Mouse (Mus musculus) kidney, postnatal 10 days (tissue): ENCODE data around the gene Apoa1.
A peak's percentile ranks its signal among the peaks of the same experiment; 100 is the strongest.

Source experiments
- DNase-seq: peaks from one replicate; pipeline ENCODE4 v3.0.0; 2021; ENCODE audit warnings: mixed read lengths

The Apoa1 gene

GRCm38 (mm10) chr9:46268343-46268873 is 40.0 kb downstream of the Apoa1 start, which contains the start of gene Apoa5:
TSS of gene Apoa5 (plus strand) at chr9:46268633.
- no peak for DNase-seq

GRCm38 (mm10) chr9:46269125-46269524 is 40.7 kb downstream of the Apoa1 start:
- DNase-seq, result no peak

DNA sequence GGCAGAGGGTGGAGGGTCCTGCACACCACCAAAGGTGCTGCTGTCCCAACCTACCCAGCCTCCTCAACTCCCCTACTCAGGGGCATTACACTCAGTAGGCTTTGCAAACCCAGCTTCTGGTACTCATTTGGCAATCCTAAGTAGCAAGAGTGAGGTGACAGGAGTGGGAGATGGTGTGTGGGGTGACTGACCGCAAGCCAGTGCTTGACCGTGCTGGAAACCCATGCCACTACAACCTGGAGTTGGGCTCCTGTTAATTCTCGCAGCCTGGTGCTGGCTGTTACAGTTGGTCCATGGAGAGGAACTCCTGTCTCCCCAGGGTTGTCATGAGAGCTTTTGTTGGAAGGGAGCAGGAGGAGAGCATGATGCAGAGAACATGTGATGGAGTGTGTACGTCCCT is 42.4 kb downstream of the Apoa1 start:
- DNase-seq, result no peak

GRCm38 (mm10) chr9:46272070-46272469 is 43.7 kb downstream of the Apoa1 start:
- DNase-seq, result no peak

- DNase-seq, result peak; percentile 93
These were observed 44.5 kb downstream of the Apoa1 start, which contains the start of gene Zpr1 for GRCm38 (mm10) chr9:46272677-46273454. TSS of gene Zpr1 (plus strand) at chr9:46273064.

GRCm38 (mm10) chr9:46274494-46274893 is 46.1 kb downstream of the Apoa1 start:
- no peak for DNase-seq
